Mouse (Mus musculus) bone marrow macrophage, adult 2 months (primary cell): Measurements from ENCODE around the gene Nadk2. TPM values are rescaled to one million over a fixed set of nuclear protein-coding genes. Genes with fewer than 3 reads are reported as not detected.

Experiments
- H3K27ac ChIP-seq: 2 replicates; pipeline ENCODE4 v1.5.1; 2012; ENCODE audit warnings: low read depth, low read length; ENCODE audit not compliant: insufficient read depth
- H3K4me1 ChIP-seq: 2 replicates; pipeline ENCODE4 v1.6.1; 2012; ENCODE audit warnings: low read length; ENCODE audit not compliant: control insufficient read depth, insufficient read depth
- H3K4me3 ChIP-seq: 2 replicates; pipeline ENCODE4 v1.5.1; 2012; ENCODE audit warnings: mild to moderate bottlenecking, low read length, moderate library complexity; ENCODE audit not compliant: insufficient read depth
- CTCF ChIP-seq: IDR thresholded peaks from 2 replicates; pipeline ENCODE4 v1.5.1; 2012; ENCODE audit warnings: low read depth, mild to moderate bottlenecking, low read length, moderate library complexity
- POLR2A ChIP-seq: IDR thresholded peaks from 2 replicates; pipeline ENCODE4 v1.6.1; 2012; ENCODE audit warnings: mild to moderate bottlenecking, low read depth, low read length, borderline replicate concordance
- polyA plus RNA-seq: library from polyadenylated mRNA; stranded (reverse); fragments of >200 nt; gene quantifications from 2 replicates; pipeline ENCODE4 v1.2.4, GENCODE M21; 2012; ENCODE audit not compliant: missing spikeins, insufficient read depth, insufficient read length

The Nadk2 gene
- polyA plus RNA-seq: 19.4 and 22.9 TPM in 2 replicates

DNA sequence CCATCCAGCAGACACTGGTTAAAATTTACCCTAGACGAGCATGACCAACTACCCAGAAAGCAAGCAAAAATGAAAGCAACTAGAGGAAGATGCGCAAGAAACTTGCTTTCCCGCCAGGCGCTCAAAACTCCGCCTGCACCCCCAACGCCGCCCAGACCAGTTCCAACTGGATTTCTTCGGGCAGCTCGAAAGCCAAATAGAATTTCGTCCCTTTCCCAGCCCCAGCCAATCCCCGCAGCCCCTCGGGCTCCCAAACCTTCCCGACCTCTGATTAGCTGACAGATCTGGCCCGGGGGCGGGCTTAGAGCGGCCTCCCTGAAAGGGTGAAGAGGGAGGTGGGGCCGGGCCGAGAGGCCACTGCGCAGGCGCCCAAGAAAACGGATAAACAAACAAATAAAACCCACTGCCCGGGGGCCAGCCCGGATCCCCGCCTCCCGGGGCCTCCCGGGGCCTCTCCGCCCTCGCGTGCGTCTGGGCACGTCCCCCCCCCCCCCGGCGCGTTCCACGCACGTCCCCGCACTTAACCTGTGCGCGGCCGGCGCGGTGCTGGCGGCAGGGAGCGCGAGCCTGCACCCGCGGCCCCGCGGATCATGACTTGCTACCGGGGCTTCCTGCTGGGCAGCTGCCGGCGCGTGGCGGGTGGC, at the start of gene Nadk2:
TSS of gene Nadk2 (plus strand) at position 349 of the 644 bp plus-strand sequence.
- H3K4me3 ChIP-seq: peak within 1 kb of the TSS; percentile 70

GRCm38 (mm10) chr15:9055704-9056103, 15.4 kb upstream of the Nadk2 start:
- Histone ChIP-seq H3K4me1 (no peaks in the 10 kb centered on the region), H3K4me3 (no peak overlapping the region), H3K27ac (no peak overlapping the region)
- no peak for TF ChIP-seq CTCF
- TF ChIP-seq POLR2A: no peak

More for the DNA sequence above, at the start of gene Nadk2:
- peak within 1 kb of the TSS; percentile 62 for H3K27ac ChIP-seq
- H3K4me1 ChIP-seq: peaks cover 25% of the 10 kb centered on the region
- TF ChIP-seq POLR2A (no peak), CTCF (no peak)

- no peaks in the 10 kb centered on the region for H3K4me1 ChIP-seq
- TF ChIP-seq CTCF (no peak), POLR2A (no peak)
- no peak overlapping the region for H3K27ac ChIP-seq
- H3K4me3 ChIP-seq: no peak overlapping the region
Measured at GRCm38 (mm10) chr15:9059856-9060255, 11.2 kb upstream of the Nadk2 start.

GRCm38 (mm10) chr15:9061150-9061882, 9.7 kb upstream of the Nadk2 start:
- no peak overlapping the region for H3K4me3 ChIP-seq
- TF ChIP-seq POLR2A: no peak
- no peak for TF ChIP-seq CTCF
- H3K27ac ChIP-seq: no peak overlapping the region
- no peaks in the 10 kb centered on the region for H3K4me1 ChIP-seq

GRCm38 (mm10) chr15:9068881-9069280, 2.2 kb upstream of the Nadk2 start:
- H3K4me1 ChIP-seq: peaks cover 9% of the 10 kb centered on the region
- H3K4me3 ChIP-seq: no peak overlapping the region
- TF ChIP-seq POLR2A (no peak), CTCF (no peak)
- no peak overlapping the region for H3K27ac ChIP-seq

DNA sequence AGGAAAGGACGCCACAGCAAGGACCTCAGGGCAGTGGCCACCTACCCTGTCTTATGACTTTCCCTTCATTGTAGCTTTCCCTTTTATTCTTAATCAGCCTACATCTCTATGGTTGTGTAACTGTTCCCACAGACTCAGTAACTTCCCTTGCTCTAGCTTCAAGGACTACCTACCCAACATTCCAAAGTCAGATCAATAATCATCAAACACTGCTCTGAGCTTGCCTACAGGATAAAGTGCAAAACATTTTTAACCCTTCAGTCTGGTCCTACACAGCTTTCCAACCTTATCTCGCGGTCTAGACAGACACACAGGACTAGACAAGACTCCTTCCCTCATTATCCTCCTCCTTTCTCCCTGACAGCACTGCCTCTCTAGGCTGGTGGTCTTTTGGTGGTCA, 707 bp upstream of the Nadk2 start:
- TF ChIP-seq POLR2A (no peak), CTCF (no peak)
- peak overlapping the region; percentile 70 for H3K4me3 ChIP-seq
- H3K27ac ChIP-seq: peak overlapping the region; percentile 57
- H3K4me1 ChIP-seq: peaks cover 20% of the 10 kb centered on the region

GRCm38 (mm10) chr15:9071556-9072544, 790 bp downstream of the Nadk2 start:
- peak overlapping the region; percentile 66 for H3K4me3 ChIP-seq
- peaks cover 25% of the 10 kb centered on the region for H3K4me1 ChIP-seq

DNA sequence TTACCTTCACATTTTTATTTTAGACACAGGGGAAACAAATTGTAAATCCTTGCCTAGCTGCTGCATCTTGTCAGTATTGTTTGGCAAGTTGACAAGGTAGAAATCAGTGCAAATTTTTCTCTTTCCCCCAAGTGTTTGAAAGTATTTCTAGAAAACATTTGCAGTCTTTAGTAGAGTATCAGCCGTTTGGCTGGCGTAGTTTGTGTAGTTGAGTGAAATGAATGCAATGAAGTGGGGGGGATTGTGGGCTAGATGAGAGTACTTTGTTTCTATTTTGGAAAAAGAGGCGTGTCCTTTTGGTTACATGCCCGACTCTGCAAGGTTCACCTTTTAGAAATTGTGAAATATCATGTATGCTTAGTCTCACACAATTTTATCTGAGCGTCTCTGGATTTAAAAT, 1.6 kb downstream of the Nadk2 start:
- Histone ChIP-seq H3K4me3 (peak overlapping the region; percentile 30), H3K4me1 (peaks cover 25% of the 10 kb centered on the region), H3K27ac (no peak overlapping the region)
- TF ChIP-seq CTCF (no peak), POLR2A (no peak)

More at GRCm38 (mm10) chr15:9071556-9072544, 790 bp downstream of the Nadk2 start:
- TF ChIP-seq POLR2A (no peak), CTCF (no peak)
- peak overlapping the region; percentile 62 for H3K27ac ChIP-seq

DNA sequence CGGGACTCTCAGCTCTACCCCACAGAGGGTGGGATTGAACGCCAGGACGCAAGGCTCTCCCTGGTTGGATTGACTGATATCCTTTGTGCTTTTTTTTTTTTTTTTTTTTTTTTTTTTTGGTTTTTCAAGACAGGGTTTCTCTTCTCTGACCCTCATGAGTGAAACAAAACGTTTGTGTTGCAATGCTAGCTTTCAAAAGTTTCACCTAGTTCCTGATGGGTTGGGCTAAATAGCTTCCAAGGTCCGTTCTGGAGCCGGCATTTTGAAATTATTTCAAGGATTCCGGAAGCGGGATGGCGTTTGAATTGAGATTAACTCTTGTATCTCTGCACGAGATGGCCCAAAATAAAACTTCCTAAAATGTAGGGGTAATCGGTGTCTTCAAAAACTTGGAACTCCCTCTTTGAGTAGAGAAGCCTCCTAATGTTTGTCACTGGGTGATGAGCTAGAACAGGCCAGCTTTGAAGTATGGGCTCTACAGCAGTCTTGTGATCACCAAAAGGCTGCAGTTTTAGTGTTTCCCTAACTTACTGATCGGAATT, 2.1 kb downstream of the Nadk2 start:
- TF ChIP-seq POLR2A (no peak), CTCF (no peak)
- H3K4me1 ChIP-seq: peaks cover 25% of the 10 kb centered on the region
- H3K4me3 ChIP-seq: peak overlapping the region; percentile 30
- no peak overlapping the region for H3K27ac ChIP-seq
